Mouse (Mus musculus): ENCODE data around the gene Fmod. TPM values are rescaled to one million over a fixed set of nuclear protein-coding genes. Genes with fewer than 3 reads are reported as not detected.

The Fmod gene
- polyA plus RNA-seq, 2 experiments, result 1.1 TPM

- Histone ChIP-seq H3K27ac (peak overlapping the region; percentile 99), H3K27me3 (ENCODE audit: control insufficient read depth, insufficient read depth, low read length) (no peaks in the 10 kb centered on the region), H3K36me3 (replicated peaks; ENCODE audit: control insufficient read depth, insufficient read depth, low read depth) (peaks cover 37% of the 10 kb centered on the region), H3K4me1 (replicated peaks; ENCODE audit: control insufficient read depth in 2 of 2, insufficient read depth in 2 of 2, low read length in 1 of 2) (peaks cover 65 to 80% of the 10 kb centered on the region in 2 experiments), H3K4me3 (ENCODE audit: insufficient read depth in 1 of 2, low read depth in 2 of 2, low read length in 2 of 2) (peak overlapping the region; percentile 92 to 97), H3K9ac (replicated peaks) (peak overlapping the region; percentile 99), H3K4me2 (ENCODE audit: low read depth) (peak overlapping the region; percentile 93), H3K9me3 (ENCODE audit: control insufficient read depth, low read length) (no peaks in the 10 kb centered on the region)
- WGBS (ENCODE audit: insufficient replicate concordance), result 79% methylated on average over 2 of the region's 2 CpGs
- TF ChIP-seq CTCF (IDR thresholded peaks at IDR 0.05; ENCODE audit: low read depth), result no peak
- no peak for TF ChIP-seq EP300 (IDR thresholded peaks at IDR 0.05; ENCODE audit: low read depth)
- DNase-seq (ENCODE audit: low read depth in 3 of 3, low spot score in 3 of 3) (no peak), ATAC-seq (ENCODE audit: insufficient read depth) (no peak)
Measured at GRCm38 (mm10) chr1:134076789-134077188, 39.7 kb downstream of the Fmod start.

GRCm38 (mm10) chr1:134077389-134078060, 40.5 kb downstream of the Fmod start:
- WGBS (ENCODE audit: insufficient replicate concordance), result 14% methylated on average over 14 of the region's 14 CpGs
- Histone ChIP-seq H3K4me1 (replicated peaks; ENCODE audit: control insufficient read depth in 2 of 2, insufficient read depth in 2 of 2, low read length in 1 of 2) (peaks cover 65 to 80% of the 10 kb centered on the region in 2 experiments), H3K27me3 (ENCODE audit: control insufficient read depth, insufficient read depth, low read length) (no peaks in the 10 kb centered on the region), H3K4me2 (ENCODE audit: low read depth) (peak overlapping the region; percentile 93), H3K9ac (replicated peaks) (peak overlapping the region; percentile 99), H3K36me3 (replicated peaks; ENCODE audit: control insufficient read depth, insufficient read depth, low read depth) (peaks cover 37% of the 10 kb centered on the region), H3K4me3 (ENCODE audit: insufficient read depth in 1 of 2, low read depth in 2 of 2, low read length in 2 of 2) (peak overlapping the region; percentile 92 to 97), H3K9me3 (ENCODE audit: control insufficient read depth, low read length) (no peaks in the 10 kb centered on the region), H3K27ac (peak overlapping the region; percentile 99)
- DNase-seq (ENCODE audit: low read depth in 3 of 3, low spot score in 3 of 3) (no peak), ATAC-seq (ENCODE audit: insufficient read depth) (no peak)
- TF ChIP-seq EP300 (IDR thresholded peaks at IDR 0.05; ENCODE audit: low read depth) (peak; percentile 46), CTCF (IDR thresholded peaks at IDR 0.05; ENCODE audit: low read depth) (peak; percentile 38)

- WGBS (ENCODE audit: insufficient replicate concordance), result 4% methylated on average over 19 of the region's 19 CpGs
Measured at GRCm38 (mm10) chr1:134078061-134078795, 41.2 kb downstream of the Fmod start.

GRCm38 (mm10) chr1:134078802-134079476, 41.9 kb downstream of the Fmod start, which contains the start of gene Btg2:
Btg2 (minus strand) TSS chr1:134079120.
- peak within 1 kb of the TSS; percentile 93 for H3K4me2 ChIP-seq (ENCODE audit: low read depth)
- H3K4me3 ChIP-seq (ENCODE audit: insufficient read depth in 1 of 2, low read depth in 2 of 2, low read length in 2 of 2), result peak within 1 kb of the TSS; percentile 92 to 97
- H3K27me3 ChIP-seq (ENCODE audit: control insufficient read depth, insufficient read depth, low read length), result no peaks in the 10 kb centered on the region
- TF ChIP-seq CTCF (IDR thresholded peaks at IDR 0.05; ENCODE audit: low read depth), result no peak
- TF ChIP-seq EP300 (IDR thresholded peaks at IDR 0.05; ENCODE audit: low read depth), result peak; percentile 56
- H3K9ac ChIP-seq (replicated peaks), result peak within 1 kb of the TSS; percentile 99
- H3K36me3 ChIP-seq (replicated peaks; ENCODE audit: control insufficient read depth, insufficient read depth, low read depth), result peaks cover 37% of the 10 kb centered on the region
- H3K4me1 ChIP-seq (replicated peaks; ENCODE audit: control insufficient read depth in 2 of 2, insufficient read depth in 2 of 2, low read length in 1 of 2), result peaks cover 69 to 81% of the 10 kb centered on the region in 2 experiments
- ATAC-seq (ENCODE audit: insufficient read depth) (peak; percentile 86), DNase-seq (ENCODE audit: low read depth in 3 of 3, low spot score in 3 of 3) (peak; percentile 92 to 96 (median 94))
- peak within 1 kb of the TSS; percentile 99 for H3K27ac ChIP-seq
- H3K9me3 ChIP-seq (ENCODE audit: control insufficient read depth, low read length), result no peaks in the 10 kb centered on the region
- WGBS (ENCODE audit: insufficient replicate concordance), result under 1% methylated on average over 57 of the region's 62 CpGs

More at GRCm38 (mm10) chr1:134078061-134078795, 41.2 kb downstream of the Fmod start:
- DNase-seq (ENCODE audit: low read depth in 3 of 3, low spot score in 3 of 3) (peak; percentile 74 to 81 (median 77)), ATAC-seq (ENCODE audit: insufficient read depth) (peak; percentile 57)
- peaks cover 68 to 81% of the 10 kb centered on the region in 2 experiments for H3K4me1 ChIP-seq (replicated peaks; ENCODE audit: control insufficient read depth in 2 of 2, insufficient read depth in 2 of 2, low read length in 1 of 2)
- peak overlapping the region; percentile 99 for H3K27ac ChIP-seq
- peak overlapping the region; percentile 99 for H3K9ac ChIP-seq (replicated peaks)
- peaks cover 37% of the 10 kb centered on the region for H3K36me3 ChIP-seq (replicated peaks; ENCODE audit: control insufficient read depth, insufficient read depth, low read depth)
- H3K4me2 ChIP-seq (ENCODE audit: low read depth), result peak overlapping the region; percentile 93
- TF ChIP-seq CTCF (IDR thresholded peaks at IDR 0.05; ENCODE audit: low read depth), result no peak
- peak; percentile 68; the same call in 1 of the 2 replicates for TF ChIP-seq EP300 (IDR thresholded peaks at IDR 0.05; ENCODE audit: low read depth)
- peak overlapping the region; percentile 92 to 97 for H3K4me3 ChIP-seq (ENCODE audit: insufficient read depth in 1 of 2, low read depth in 2 of 2, low read length in 2 of 2)
- H3K27me3 ChIP-seq (ENCODE audit: control insufficient read depth, insufficient read depth, low read length), result no peaks in the 10 kb centered on the region
- no peaks in the 10 kb centered on the region for H3K9me3 ChIP-seq (ENCODE audit: control insufficient read depth, low read length)

Data from liver, embryonic 14.5 days (tissue).